ENCODE assay signal across 8 mouse cellular contexts in the genomic region with DNA sequence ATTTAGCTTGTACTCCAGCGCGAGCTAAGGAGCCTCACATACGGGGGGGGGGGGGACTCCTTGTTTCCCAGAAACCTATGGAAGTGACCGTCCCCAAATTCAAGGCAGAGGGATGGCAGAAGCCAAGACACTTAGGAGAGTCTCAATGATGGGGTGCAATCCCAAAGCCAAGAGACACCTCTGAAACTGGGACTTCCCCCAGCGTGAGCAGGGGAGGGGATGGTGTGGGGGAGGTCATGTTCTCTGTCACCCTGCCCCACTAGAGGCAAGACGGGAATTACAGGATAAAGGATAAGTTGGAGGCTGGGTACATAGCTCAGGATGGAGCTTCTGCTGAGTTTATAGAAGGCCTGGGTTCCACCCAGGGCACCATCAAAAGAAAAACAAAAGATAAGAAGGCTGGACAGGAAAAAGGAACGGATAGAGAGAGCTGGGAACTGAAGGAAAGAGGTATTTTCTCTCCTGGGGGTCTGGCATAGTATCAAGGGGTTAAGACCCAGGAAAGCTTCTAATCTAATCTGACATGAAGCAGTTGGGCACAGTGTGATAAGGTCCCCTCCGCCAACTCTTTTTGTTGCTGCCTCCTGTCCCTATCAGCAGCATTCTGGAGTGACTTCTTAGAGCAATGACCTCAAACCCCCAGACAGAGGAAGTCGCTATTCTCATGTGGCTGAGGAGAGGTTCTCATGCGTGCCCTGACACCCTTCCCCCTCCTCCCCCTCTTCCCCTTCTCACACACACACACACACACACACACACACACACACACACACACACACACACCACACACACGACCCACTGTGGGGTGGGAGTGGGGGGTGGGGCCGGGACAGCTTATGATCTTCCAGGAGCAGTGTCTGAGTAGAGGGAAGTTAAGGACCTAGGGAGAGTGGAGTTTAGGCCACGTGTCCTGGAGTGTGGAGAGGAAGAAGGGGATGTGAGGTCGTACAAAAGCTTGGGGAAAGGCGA. TPM values are rescaled to one million over a fixed set of nuclear protein-coding genes. Genes with fewer than 3 reads are reported as not detected.
DNase-seq lines count a peak whose midpoint lies in the region; ATAC-seq lines count a peak whose summit lies in the region.

No protein-coding gene starts in this region.

- H3K27ac ChIP-seq in forebrain, embryonic 12.5 days = no peak overlapping the region
- H3K27ac ChIP-seq in forebrain, embryonic 14.5 days (ENCODE audit: low read depth, low read length) = no peak overlapping the region

- H3K9ac ChIP-seq in forebrain, embryonic 12.5 days = no peak overlapping the region
- no peak overlapping the region for H3K9ac ChIP-seq in forebrain, embryonic 14.5 days (ENCODE audit: low read length)

- H3K4me3 ChIP-seq in forebrain, embryonic 12.5 days (replicated peaks) = no peak overlapping the region
- H3K4me3 ChIP-seq in forebrain, embryonic 14.5 days (ENCODE audit: low read depth, low read length) = no peak overlapping the region

- no peak for DNase-seq in forebrain, embryonic 14.5 days (ENCODE audit: low spot score)
- peak; percentile 86 for DNase-seq in A20 (ENCODE audit: low read depth, low spot score)
- peak; percentile 72 for DNase-seq in lung, postnatal 36 days
- no peak for DNase-seq in adrenal gland, postnatal 36 days
- no peak for DNase-seq in frontal cortex, adult 2 months (ENCODE audit: extremely low spot score in 1 of 2, low spot score in 1 of 2)
- no peak for DNase-seq in adrenal gland, postnatal 14 days

- H3K4me2 ChIP-seq in forebrain, embryonic 12.5 days = peak overlapping the region; percentile 11; the same call in 1 of the 2 replicates
- H3K4me2 ChIP-seq in forebrain, embryonic 14.5 days (ENCODE audit: low read length) = no peak overlapping the region

- H3K36me3 ChIP-seq in forebrain, embryonic 12.5 days (replicated peaks) = no peaks in the 10 kb centered on the region
- H3K36me3 ChIP-seq in forebrain, embryonic 14.5 days (ENCODE audit: control insufficient read depth, insufficient read depth, low read length) = no peaks in the 10 kb centered on the region

- H3K9me3 ChIP-seq in forebrain, embryonic 12.5 days = no peaks in the 10 kb centered on the region
- no peaks in the 10 kb centered on the region for H3K9me3 ChIP-seq in forebrain, embryonic 14.5 days (replicated peaks; ENCODE audit: control insufficient read depth, low read length)

- no peak for ATAC-seq in forebrain, embryonic 12.5 days (ENCODE audit: low FRiP score)
- ATAC-seq in forebrain, embryonic 14.5 days = no peak
- ATAC-seq in granulocyte monocyte progenitor cell, adult 5-6 weeks (replicated peaks; ENCODE audit: poor library complexity, severe bottlenecking) = peak; percentile 20

- 23% methylated on average over 15 of the region's 15 CpGs for WGBS in forebrain, embryonic 12.5 days
- WGBS in forebrain, embryonic 14.5 days = 20% methylated on average over 15 of the region's 15 CpGs

- H3K4me1 ChIP-seq in forebrain, embryonic 12.5 days = peaks cover 33% of the 10 kb centered on the region
- H3K4me1 ChIP-seq in forebrain, embryonic 14.5 days (ENCODE audit: control insufficient read depth, insufficient read depth, low read length) = peaks cover 7% of the 10 kb centered on the region

- H3K27me3 ChIP-seq in forebrain, embryonic 12.5 days = peaks cover 85% of the 10 kb centered on the region
- H3K27me3 ChIP-seq in forebrain, embryonic 14.5 days (replicated peaks; ENCODE audit: control insufficient read depth, insufficient read depth, low read length) = peaks cover 60% of the 10 kb centered on the region

RNA-seq across cellular contexts. Expression of a gene that starts 2.0 kb away (rescaled TPM):
- polyA plus RNA-seq in forebrain, embryonic 12.5 days (2016; fragmentation: Nextera tagmentation; extraction: Ambion mirVana) = 3.2 and 3.7 TPM in 2 replicates
- 2.1 and 2.7 TPM in 2 replicates for polyA plus RNA-seq in forebrain, embryonic 14.5 days (2014; fragmentation: Nextera tagmentation; extraction: Ambion mirVana)
- total RNA-seq in granulocyte monocyte progenitor cell, adult 5-6 weeks (2014; fragmentation: Nextera tagmentation) = 2.7 and 24.3 TPM in 2 replicates
- 7.7 and 13.4 TPM in 2 replicates for total RNA-seq in granulocyte monocyte progenitor cell, adult 5-6 weeks (2017)
- total RNA-seq in adrenal gland, postnatal 36 days (2021) = 10 to 100 TPM; 14.3 to 30.9 TPM
- polyA plus RNA-seq in frontal cortex, adult 2 months (2012; rRNA removed) = 7.2 and 9.4 TPM in 2 replicates
- total RNA-seq in adrenal gland, postnatal 14 days (2021) = 30.3 and 31.4 TPM in 2 replicates

RNA-seq across cellular contexts. Expression of a gene that starts 7.2 kb away (rescaled TPM):
- 2.4 TPM in 2 replicates for polyA plus RNA-seq in forebrain, embryonic 12.5 days (2016; fragmentation: Nextera tagmentation; extraction: Ambion mirVana)
- 0.50 and 1.1 TPM in 2 replicates for polyA plus RNA-seq in forebrain, embryonic 14.5 days (2014; fragmentation: Nextera tagmentation; extraction: Ambion mirVana)
- 5.1 and 7.0 TPM in 2 replicates for total RNA-seq in granulocyte monocyte progenitor cell, adult 5-6 weeks (2014; fragmentation: Nextera tagmentation)
- 1.9 and 2.4 TPM in 2 replicates for total RNA-seq in granulocyte monocyte progenitor cell, adult 5-6 weeks (2017)
- total RNA-seq in adrenal gland, postnatal 36 days (2021) = 10 to 100 TPM; 11.3 to 19.3 TPM
- 9.6 and 11.2 TPM in 2 replicates for polyA plus RNA-seq in frontal cortex, adult 2 months (2012; rRNA removed)
- 15.6 and 20.9 TPM in 2 replicates for total RNA-seq in adrenal gland, postnatal 14 days (2021)

RNA-seq across cellular contexts. Expression of a gene that starts 10.7 kb away (rescaled TPM):
- not detected in 2 replicates for polyA plus RNA-seq in forebrain, embryonic 12.5 days (2016; fragmentation: Nextera tagmentation; extraction: Ambion mirVana)
- polyA plus RNA-seq in forebrain, embryonic 14.5 days (2014; fragmentation: Nextera tagmentation; extraction: Ambion mirVana) = not detected in 2 replicates
- 1.5 TPM in 1 of 2 replicates, not detected in the other for total RNA-seq in granulocyte monocyte progenitor cell, adult 5-6 weeks (2014; fragmentation: Nextera tagmentation)
- total RNA-seq in granulocyte monocyte progenitor cell, adult 5-6 weeks (2017) = 0.41 TPM in 1 of 2 replicates, not detected in the other
- 100 to 1,000 TPM; 119 to 160 TPM for total RNA-seq in adrenal gland, postnatal 36 days (2021)
- 68.7 and 70.4 TPM in 2 replicates for polyA plus RNA-seq in frontal cortex, adult 2 months (2012; rRNA removed)
- total RNA-seq in adrenal gland, postnatal 14 days (2021) = 269 and 312 TPM in 2 replicates

Comparison
In these comparisons a context has a peak if more than half of its experiments do, and no peak if none do; other contexts are left out.
1. DNase-seq: peak in A20 (single experiment) and lung, postnatal 36 days (single experiment); none in forebrain, embryonic 14.5 days (single experiment), adrenal gland, postnatal 36 days (0 of 2), frontal cortex, adult 2 months (0 of 2) and adrenal gland, postnatal 14 days (single experiment).
2. RNA of a gene that starts 10.7 kb away (total RNA-seq): 269 to 312 TPM in adrenal gland, postnatal 14 days and 119 to 160 TPM in adrenal gland, postnatal 36 days; 0.41 to 1.5 TPM in granulocyte monocyte progenitor cell, adult 5-6 weeks; every median in the first group is over 10 times any median in the second.